Mouse (Mus musculus) right cerebral cortex, postnatal 36 days (tissue): Measurements from ENCODE around the gene Glipr2.
A peak's percentile ranks its signal among the peaks of the same experiment; 100 is the strongest.

Experiments used
- DNase-seq, 2 experiments: peaks; one replicate each; pipeline ENCODE4 v3.0.0; 2022; ENCODE audit warnings: low spot score in 2 of 2, mixed read lengths in 1 of 2

Glipr2 gene

GRCm38 (mm10) chr4:43957292-43957845, at the start of gene Glipr2:
Gene Glipr2, plus strand, starts transcription at chr4:43957401.
- DNase-seq: peak; percentile 28 to 32

GRCm38 (mm10) chr4:43918221-43918620, 39.0 kb upstream of the Glipr2 start:
- DNase-seq: no peak

- no peak for DNase-seq
Measured at GRCm38 (mm10) chr4:43920602-43921001, 36.6 kb upstream of the Glipr2 start.

GRCm38 (mm10) chr4:43925125-43925524, 32.1 kb upstream of the Glipr2 start:
- no peak for DNase-seq

- DNase-seq: peak; percentile 60 to 69
Measured at GRCm38 (mm10) chr4:43925779-43926178, 31.4 kb upstream of the Glipr2 start.

GRCm38 (mm10) chr4:43927826-43928225, 29.4 kb upstream of the Glipr2 start:
- no peak for DNase-seq

GRCm38 (mm10) chr4:43931877-43932276, 25.3 kb upstream of the Glipr2 start:
- DNase-seq: no peak

- DNase-seq: no peak
Measured at GRCm38 (mm10) chr4:43936186-43936585, 21.0 kb upstream of the Glipr2 start.

GRCm38 (mm10) chr4:43936749-43937674, 20.2 kb upstream of the Glipr2 start:
- no peak for DNase-seq

GRCm38 (mm10) chr4:43941315-43941714, 15.9 kb upstream of the Glipr2 start:
- DNase-seq: no peak

GRCm38 (mm10) chr4:43942421-43942820, 14.8 kb upstream of the Glipr2 start:
- no peak for DNase-seq

- DNase-seq: no peak
Measured at GRCm38 (mm10) chr4:43947571-43947970, 9.6 kb upstream of the Glipr2 start.

GRCm38 (mm10) chr4:43957846-43958461, 753 bp downstream of the Glipr2 start:
- DNase-seq: peak in 1 of 2 experiments; percentile 9

- DNase-seq: no peak
Measured at GRCm38 (mm10) chr4:43959523-43960179, 2.5 kb downstream of the Glipr2 start.

- no peak for DNase-seq
Measured at GRCm38 (mm10) chr4:43960207-43960606, 3.0 kb downstream of the Glipr2 start.

- DNase-seq: no peak
Measured at GRCm38 (mm10) chr4:43964326-43964833, 7.2 kb downstream of the Glipr2 start.

- no peak for DNase-seq
Measured at GRCm38 (mm10) chr4:43964951-43965684, 7.9 kb downstream of the Glipr2 start.

- no peak for DNase-seq
Measured at GRCm38 (mm10) chr4:43965856-43966535, 8.8 kb downstream of the Glipr2 start.

GRCm38 (mm10) chr4:43968650-43969049, 11.4 kb downstream of the Glipr2 start:
- peak; percentile 28 to 29 for DNase-seq

GRCm38 (mm10) chr4:43969373-43969772, 12.2 kb downstream of the Glipr2 start:
- DNase-seq: no peak
